Mouse (Mus musculus) kidney, adult 9 months (tissue): ENCODE measurements at regions not wholly inside any gene's neighbourhood (a gene's known extent, or its start where the extent isn't known, plus 50 kb on each side); places are given as distances from the start of the nearest gene placed in this dataset.

Experiments
- DNase-seq: peaks from one replicate; pipeline ENCODE4 v3.0.0; 2022

DNA sequence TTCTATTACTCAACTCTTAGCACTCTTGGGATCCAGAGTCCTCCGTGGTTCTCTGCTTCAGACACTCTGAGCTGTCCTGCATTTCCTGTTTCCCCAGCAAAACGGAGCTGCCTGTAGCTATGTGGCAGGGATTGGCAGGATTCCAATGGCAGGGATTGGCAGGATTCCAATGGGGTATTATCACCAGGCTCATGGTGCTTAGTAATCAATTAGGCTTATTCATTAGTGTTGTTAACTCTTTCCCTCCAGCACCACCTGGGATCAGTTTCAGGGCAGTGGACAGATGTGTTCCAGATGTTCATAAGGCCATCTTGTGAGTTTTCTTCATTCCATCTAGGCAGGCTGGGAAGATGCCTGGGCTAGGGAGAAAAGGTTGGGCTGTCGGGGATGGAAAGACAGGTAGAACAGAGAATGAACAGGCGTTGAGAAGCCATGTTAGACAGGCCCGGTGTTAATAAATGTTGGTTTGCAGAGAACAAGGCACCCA lies 163.5 kb downstream of the Emp1 start:
- no peak for DNase-seq

DNA sequence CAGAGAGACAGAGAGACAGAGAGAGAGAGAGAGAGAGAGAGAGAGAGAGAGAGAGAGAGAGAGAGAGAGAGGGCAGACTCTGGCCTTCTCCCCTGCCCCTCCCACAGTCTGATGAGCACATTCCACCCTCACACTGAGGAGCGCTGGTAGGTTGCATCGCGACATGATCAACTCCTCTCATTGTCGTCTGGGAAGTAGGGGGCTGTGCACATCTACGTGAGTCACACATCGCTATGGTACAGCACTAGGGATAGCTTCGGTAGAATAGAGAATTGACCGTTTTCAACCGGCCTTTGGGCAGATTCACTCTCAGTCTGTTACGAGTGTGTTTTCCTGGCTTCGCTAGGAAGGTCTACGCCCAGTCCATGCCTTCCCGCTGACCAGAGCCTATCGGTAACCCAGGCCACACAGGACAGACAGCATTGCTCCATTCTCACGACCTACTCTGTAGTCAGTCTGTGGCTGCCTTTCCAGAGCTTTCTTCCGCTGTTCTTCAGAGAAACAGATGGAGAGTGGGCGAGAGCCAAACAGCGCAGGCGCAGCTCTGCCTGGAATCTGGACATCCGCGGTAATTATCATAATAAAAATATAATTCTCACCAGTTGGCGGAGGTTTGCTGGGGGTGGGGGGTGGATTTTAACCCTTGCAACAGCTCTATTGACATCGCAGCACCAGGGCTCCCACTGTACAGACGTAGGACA lies 164.3 kb downstream of the Emp1 start:
- no peak for DNase-seq

DNA sequence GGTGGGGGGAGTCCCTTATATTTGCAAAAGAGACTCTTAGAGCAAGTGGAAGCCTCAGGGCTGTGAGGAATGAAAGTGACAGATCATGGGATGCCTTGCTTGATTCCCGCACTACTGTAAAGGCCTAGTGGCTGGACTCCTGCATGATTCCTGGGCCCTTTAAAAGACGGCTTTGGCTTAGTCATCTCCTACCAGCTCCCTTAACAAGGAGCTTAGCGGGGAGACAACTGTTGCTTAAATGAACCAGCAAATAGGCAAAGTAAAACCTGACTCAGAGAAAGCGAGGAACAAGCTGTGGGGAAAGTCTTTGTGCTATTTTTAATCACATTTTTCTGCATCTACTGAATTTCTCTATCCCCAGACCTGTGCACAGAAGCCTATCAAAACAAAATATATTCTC lies 165.5 kb downstream of the Emp1 start:
- no peak for DNase-seq

DNA sequence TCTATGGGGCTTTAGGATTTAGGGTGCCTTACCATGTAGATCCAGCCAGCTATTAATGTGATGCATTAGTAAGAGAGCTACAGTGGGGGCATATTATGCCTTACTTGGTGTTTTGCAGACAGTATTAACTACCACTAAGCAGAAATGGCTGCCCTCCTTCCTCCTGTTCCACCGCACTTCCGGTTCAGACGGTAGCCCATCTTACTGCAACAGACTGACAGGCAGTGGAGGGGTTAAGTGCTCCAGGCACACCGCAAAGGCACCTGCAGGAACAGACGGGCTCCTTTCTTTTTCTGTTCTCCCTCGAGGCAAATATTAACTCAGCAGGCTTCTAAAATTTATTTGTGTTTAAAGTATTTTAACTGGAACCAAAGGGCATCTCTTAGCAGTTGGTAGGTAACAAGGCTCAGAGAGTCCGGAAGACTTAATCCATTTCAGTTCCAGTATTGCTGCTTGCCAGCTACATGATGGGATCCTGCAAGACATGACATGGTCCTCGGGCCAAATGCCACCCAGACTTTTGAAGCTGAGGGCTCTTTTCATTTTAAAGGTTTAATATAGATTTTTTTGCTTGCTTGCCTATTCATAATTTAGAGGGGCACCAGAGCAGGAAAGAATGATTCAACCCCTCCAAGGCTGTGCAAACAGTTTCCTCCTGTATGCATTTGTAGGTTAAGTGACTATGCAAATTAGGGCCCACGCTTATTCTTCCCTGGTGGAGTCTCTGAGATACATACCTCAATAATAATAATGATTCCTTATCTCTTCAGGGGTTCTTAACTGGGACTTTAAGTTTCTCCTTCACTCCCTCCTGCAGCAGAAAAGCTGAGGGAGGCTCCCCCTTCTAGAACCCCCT lies 177.7 kb downstream of the Emp1 start:
- peak; percentile 67 for DNase-seq

DNA sequence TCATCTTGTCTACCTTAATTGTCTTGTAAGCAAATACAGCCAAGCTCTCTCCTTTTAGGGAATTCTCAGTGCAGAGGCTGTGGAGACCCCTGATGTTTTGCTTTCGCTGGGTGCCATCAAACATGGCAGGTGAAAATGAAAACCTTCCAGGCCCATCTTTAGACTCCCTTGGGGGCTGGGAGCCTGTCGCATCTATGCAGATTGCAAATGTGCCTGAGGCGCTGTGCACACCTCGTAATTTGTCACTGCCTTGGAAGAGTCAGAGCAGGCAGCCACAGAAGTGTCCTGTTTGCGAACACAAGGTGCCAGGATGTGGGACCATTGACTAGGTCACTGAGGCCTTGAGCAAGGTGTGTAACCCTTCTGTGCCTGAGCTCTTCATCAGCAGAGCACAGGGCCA lies 179.2 kb downstream of the Emp1 start:
- DNase-seq, result no peak

DNA sequence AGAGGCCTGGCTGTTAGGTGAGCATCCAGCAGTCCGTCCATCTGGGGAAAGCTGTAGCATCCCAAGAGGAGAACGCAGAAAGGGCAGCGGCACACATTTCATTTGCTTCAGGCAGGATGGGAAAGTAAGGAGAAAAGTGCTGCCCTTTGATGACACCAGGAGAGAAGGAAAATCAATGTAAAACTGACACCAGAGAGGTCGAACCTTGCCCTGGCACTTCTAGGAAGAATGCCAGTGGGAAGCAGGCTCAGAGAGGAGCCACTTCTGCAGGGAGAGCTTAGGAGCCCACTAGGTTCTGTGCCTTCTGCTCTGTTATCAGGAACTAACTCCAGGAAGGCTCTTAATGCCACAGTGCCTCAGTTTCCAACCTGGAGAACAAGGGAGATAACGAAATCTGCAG lies 180.0 kb downstream of the Emp1 start:
- peak; percentile 58 for DNase-seq

DNA sequence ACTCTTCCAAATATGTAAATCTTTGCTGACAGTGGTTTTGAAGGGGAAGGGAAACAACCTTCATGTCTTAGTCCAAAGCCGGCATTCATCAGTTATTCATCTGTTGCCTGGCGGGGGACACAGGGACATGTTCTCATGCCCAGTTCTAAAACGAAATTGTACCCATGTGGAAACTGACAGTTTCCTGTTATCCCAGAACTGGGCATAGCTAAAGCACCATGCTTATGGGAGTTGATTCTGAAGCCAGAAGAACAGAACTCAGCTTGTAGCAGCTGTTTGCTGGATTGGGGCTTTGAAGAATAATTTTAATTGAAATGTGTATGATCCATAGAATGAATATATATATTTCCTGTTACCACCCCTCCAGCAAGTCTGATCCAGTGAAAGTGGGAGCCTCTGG lies 181.0 kb downstream of the Emp1 start:
- DNase-seq, result no peak

DNA sequence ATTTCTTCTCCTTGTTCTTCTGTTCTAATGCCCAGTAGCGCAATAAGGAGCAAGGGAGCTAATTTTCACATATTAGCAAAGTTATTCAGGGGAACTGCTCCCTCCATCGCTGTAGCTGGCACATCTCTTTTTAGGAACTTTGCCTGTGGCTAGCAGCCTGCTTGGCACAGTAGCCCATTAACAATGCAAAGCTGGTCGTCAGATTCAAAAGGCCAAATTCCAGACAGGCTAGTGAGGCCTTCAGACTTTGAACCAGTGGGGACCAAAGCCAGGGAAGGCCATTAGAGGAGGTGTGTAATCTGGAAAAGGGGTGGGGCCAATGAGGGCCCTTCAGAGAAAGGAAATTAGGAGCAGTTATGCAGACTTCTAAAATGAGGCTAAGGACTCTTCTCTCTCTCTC lies 181.5 kb downstream of the Emp1 start:
- DNase-seq, result peak; percentile 86

DNA sequence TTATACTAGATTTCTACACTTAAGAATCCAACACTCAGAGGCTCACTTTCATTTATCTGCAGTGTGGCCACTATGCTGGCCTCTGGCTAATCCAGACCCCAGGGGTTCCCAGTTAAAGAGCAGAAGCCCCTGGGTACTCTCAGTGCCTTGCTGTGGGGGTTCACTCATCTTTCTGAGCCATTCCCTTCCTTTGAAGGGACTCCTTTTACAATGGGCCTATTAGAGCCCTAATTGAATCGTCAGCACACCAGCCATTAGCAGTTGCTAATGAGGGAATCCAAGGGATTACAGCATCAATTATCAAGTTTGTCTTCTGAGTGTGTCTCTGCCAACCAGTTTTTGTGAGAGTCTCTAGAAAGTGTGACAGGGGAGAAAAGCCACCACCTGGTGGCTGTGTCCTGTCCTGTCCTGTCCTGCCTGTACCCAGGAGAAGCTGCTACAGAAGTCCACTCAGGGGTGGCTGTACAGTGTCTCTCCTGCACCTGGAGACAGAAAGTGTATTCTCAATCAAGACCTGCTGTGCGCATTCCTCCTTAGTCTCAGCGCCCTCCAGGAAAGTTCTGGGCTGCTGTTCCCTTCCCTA lies 188.1 kb downstream of the Emp1 start:
- DNase-seq, result no peak

DNA sequence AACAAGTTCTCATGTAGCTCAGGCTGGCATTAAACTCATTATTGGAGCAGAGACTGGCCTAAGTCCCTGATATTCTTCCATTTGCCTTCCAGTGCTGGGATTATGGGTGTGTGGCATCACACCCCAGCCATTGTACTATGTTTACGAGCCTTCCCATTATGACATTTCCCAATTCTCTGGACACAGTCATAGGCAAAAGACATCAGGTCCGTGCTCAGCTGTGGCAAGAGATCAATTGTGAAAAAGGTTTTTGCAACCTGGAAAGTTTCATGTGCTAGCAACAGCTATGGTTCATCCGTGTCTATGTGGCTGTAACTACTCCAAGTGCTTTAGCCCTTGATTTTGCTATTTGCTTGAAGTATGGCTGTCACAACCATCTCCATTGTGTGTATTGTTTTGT lies 190.1 kb downstream of the Emp1 start:
- DNase-seq, result no peak

DNA sequence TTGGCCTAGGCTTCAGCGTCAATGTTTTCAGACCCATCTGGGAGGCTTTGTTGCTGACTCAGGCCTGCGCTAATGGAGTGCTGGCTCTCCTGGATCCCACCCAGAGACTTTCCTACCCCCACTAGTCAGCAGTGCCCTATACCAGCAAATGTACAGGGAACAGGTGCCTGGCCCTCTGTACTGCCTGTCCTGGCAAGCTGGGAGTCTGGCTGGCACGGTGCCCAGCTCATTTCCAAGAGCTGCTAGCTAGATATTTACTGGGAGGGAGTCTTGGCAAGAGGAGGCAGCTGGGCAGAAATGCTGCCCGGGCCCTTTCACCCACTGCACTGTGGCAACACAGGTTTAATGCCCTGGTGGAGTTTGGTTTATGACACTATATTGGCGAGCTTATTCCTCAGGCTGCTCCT lies 197.2 kb downstream of the Emp1 start:
- peak; percentile 98 for DNase-seq

DNA sequence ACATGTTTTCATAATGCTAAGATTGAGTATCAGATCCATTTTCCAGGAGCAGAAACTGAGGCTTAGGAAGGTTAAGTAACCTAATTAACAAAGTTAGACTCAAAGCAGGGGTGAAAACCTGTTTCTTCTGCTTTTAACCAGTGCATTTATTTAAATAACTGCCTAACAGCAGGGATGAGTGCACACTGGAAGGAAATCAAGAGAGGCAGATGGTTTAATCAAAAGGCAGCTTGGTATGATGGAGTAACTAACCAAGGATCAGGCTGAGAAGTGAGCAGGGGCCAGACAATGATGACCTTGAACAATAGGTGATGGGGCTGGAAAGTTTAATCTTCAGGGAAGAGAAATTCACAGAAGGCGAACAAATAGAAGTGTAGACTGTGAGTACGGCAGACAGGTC lies 199.9 kb downstream of the Emp1 start:
- DNase-seq, result no peak

DNA sequence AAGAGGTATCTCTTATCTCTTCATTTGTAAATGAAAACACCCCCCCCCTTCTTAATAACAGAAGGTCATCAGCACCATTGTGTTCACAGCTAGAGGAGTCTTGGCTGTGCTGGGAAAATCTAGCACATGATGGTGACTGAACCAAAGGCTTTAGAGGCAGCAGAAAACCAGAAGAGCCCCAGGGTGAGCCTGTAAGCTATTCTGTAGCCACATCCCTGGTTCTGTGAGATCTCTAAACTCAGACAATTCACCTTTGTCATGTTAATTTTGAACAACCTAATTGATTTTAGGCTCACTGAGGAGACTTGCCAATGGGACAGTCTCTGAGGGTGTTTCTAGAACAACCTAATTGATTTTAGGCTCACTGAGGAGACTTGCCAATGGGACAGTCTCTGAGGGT lies 201.4 kb downstream of the Emp1 start:
- DNase-seq, result no peak

DNA sequence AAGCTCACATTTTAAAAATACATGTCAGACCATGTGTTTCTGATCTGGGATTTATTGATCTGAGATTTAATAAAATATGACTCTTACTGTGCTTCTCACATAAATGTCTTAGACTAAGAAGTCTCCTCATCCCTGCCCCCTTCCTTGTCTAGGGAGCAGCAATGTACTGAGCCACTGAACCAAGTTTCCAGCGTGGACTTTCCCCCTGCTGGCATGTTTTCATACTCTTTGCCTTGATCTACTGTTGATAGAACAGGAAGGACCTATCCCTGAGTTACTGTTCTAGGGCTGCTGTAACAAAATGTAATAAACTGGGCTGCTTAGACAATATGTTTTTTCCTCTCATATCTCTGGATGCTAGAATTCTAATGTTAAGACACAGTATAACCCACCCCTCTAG lies 206.7 kb downstream of the Emp1 start:
- peak; percentile 85 for DNase-seq

DNA sequence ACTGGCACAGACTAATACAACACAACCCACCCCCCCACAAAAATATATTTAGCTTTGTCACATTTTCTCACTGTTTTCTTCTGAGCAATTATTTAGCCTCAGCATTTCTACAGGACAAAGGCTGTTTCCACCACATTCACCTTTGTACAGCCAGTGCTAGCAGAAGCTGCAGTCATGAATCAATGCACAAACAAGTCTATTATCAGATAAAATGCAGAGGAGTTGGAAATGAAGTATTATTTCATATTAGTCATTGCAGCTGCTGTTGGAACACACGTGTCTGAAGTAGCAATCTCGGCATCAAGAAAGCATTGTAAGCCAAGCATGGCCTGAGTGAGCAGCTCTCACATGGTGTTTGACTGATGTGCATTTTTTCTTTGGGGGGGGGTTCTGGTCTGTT lies 212.9 kb downstream of the Emp1 start:
- DNase-seq, result peak; percentile 67

DNA sequence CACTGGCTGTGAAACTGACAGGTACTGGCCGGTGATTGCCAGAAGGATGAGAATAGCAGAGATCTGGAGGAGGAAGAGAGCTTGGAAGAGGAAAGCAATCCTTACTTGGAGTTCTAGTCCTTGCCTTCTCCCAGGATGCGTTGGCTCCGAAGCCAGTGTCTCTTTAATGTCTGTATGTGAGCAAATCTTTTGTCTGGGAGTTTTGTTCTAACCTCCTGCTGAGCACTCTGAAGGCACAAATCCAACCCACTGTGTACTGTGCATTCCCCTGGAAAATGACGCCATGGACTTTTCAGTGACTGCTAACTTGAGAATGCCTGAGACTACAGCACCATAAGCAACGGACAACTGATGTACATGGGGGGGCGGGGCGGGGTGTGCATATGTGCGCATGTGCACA lies 216.4 kb downstream of the Emp1 start:
- no peak for DNase-seq

DNA sequence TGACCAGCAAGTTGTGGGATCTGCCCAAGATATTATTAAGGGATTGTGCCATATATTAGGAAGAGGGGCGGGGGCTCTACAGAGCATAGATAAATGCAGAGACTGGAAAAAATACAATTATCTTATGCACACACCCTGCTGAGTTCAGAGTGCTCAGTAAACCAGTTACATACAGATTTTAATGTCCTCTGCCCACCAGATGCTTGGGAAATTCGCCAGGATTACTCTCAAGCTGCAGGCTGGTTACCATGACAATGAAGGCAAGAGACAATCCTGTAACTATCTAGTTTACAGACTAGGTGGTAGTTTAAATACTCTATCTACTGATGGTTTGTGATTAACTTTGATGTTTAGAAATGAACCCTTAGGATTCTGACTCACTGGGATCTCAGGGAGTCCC lies 220.2 kb downstream of the Emp1 start:
- no peak for DNase-seq

DNA sequence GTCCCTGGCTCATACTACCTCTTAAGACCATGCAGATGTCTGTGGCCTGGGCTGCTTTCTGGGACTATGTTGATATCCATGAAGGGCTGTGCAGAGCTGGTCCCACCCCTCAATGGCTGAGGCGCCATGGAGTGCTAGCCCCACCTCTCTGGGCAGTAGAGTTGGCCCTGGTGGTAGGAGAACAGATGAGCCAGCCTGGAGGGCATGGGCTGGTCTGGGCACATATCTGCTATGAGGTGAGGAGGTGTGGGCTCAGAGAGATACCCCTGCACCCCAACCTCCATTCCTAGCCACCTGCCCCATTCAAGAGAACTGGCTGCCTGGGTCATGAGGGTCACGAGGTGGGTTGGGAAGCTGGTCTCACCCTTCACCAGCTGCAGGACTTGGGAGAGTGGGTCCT lies 222.4 kb downstream of the Emp1 start:
- no peak for DNase-seq

DNA sequence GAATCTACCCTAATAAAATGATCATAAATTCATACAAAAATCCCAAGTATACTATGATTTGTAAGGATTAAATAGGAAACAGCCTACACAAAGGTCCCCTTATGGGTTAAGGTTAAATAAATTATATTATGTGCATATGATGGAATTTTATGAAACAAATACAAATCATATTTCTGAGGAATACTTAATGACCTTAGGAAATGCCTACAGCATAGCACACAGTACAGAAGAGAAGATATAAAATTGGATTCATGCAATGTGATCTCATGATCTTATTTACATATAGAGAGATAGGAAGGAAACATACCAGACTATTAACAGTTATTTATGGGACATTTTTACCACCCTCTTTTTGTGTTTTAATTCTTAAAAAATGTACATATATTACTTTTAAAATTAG lies 227.7 kb downstream of the Emp1 start:
- no peak for DNase-seq

DNA sequence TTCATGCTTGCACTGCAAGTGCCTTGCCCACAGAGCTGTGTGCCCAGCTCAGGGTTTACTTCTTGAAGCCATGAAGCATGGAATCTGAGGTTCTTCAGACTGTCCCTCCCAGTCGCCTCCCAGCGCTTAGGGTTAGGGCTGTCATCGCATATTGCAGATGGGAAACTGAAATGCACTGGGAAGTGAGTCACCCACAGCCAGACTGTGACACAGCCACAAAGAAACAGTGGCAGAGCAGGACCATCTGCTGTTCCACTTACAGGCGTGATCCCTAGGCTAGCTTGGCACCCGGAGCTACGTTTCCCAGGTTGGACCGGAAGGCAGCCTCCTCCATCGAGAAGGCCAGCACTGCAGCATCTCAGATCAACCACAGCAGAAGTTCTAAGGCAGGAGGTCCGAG lies 228.7 kb downstream of the Emp1 start:
- no peak for DNase-seq

DNA sequence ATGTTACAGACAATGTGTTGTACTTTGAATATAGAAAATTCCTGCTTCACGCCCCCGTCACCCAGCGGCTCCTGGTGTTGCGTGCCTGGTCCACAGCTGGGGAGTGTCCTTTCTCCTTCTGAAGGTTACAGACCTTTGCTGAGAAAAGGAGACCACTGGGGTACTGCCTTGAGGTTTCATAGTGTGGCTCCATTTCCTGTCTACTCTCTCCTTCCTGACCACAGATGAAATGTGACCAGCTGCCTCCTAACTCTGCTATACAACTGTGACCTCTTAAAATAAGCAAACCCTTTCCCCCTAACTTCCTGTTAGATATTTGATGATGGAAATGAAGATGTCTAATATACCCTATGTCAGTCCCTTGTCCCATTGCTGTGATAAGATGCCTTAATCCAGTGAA lies 234.0 kb downstream of the Emp1 start:
- no peak for DNase-seq

DNA sequence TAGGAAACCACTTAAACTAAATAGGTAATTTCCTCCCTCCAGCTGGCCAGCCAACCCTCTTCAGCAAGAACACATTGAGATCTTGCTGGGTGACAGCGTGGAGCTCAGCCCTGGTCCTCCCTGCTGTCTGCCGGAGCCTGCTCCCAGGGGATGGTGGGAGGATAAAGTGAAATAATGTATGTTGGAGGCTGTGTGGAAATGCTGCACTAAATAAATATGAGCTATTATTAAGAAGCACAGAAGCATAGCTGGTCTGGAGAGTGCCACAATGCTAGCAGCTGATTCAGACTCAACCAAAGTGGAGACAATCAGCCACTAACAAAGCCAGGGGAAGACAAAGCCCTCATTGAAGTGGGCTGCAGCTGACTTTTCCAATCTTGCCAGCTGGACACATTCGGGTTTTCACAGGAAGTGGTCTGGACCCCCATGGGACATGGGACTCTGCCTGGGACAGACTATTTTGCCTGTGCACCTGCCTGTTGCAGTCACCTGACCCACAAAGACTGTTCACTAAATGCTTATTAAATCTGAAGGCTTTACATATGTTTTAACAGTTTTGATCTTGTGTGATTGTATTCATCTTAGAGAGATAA lies 248.3 kb downstream of the Emp1 start:
- no peak for DNase-seq

DNA sequence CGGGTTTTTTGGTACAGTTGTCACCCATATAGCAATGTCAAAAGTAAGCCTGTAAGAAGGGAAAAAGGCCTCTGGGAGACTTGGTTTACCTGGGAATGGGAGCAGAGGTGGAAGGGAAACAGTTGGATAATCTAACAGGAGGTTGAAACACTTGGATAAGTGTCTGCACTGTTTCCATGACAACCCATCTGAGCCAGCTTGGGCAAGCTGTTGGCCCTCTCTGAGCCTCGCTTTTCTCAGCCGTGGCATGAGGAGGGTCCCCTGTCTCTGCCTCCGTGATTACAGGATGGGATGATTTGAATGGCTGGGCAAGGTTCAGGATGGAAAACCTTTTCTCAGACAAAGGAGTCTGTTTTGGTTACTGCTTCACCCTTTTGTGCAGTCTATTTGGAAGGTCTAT lies 265.6 kb downstream of the Emp1 start:
- DNase-seq, result no peak

DNA sequence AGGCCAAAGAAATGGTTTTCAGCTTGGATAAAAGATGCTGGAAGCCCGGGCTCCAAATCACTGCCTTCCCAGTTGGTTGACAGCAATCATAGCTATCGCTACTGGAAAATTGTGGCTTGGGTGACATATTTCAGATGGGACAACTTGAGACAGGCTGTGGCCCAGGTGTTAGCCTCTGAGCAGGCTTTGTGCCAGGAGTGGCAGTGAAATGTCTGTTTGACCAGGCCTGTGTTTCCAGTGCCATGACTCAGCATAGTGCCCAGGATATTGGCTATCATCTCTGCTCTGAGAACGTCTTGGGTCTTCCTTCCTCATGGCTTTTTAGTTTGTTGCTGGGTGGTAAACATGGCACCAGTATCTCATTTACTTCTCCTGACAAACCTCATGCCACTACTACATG lies 266.9 kb downstream of the Emp1 start:
- peak; percentile 2 for DNase-seq
